Mouse (Mus musculus): Measurements from ENCODE around the gene Tstd1. TPM values are rescaled to one million over a fixed set of nuclear protein-coding genes. Genes with fewer than 3 reads are reported as not detected.

Gene Tstd1
- total and polyA plus RNA-seq, 3 experiments: 0.50 to 1.4 TPM; not detected in 1

DNA sequence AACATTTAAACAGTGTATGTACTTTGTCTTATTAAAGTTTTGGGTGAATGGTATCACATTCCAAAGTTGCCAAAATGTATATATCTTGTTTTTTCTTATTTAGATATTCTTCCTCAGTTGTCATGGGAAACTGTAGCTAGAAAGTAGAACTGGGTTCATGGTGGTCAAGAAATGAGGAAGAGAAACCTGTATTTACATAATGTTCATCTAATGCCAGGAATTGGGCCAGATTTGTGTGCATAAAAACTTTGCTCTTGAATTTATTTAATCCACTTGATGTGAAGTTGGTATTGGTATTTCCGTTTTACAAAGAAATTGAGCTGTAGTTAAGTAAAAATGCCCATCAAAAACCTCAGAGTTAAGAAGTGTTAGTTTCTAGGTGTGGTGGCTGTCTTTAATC is 8.4 kb upstream of the Tstd1 start:
- peak; percentile 41 for DNase-seq (ENCODE audit: low read depth, low spot score)
- Histone ChIP-seq H3K36me3 (ENCODE audit: control insufficient read depth in 1 of 2, insufficient read depth in 2 of 2, low read length in 2 of 2) (peaks cover 0 to 12% of the 10 kb centered on the region in 2 experiments; a peak in 2 of 4 replicates), H3K27ac (ENCODE audit: control insufficient read depth, low read depth, low read length) (no peak overlapping the region), H3K4me1 (ENCODE audit: control insufficient read depth in 1 of 2, insufficient read depth in 2 of 2, low read length in 2 of 2) (0 out of 4 replicates have a peak, but pooled peaks cover 0 to 6% of the 10 kb centered on the region in 2 experiments), H3K27me3 (ENCODE audit: control insufficient read depth in 1 of 2, insufficient read depth in 2 of 2, low read length in 2 of 2) (no peaks in the 10 kb centered on the region), H3K79me2 (ENCODE audit: control insufficient read depth, insufficient read depth, low read length, poor library complexity) (peaks cover 30% of the 10 kb centered on the region), H3K4me3 (ENCODE audit: control insufficient read depth in 1 of 2, insufficient read depth in 1 of 2, low read depth in 2 of 2, low read length in 2 of 2) (no peak overlapping the region), H3K9ac (ENCODE audit: control insufficient read depth, low read depth, low read length, poor library complexity, severe bottlenecking) (no peak overlapping the region), H3K9me3 (replicated peaks; ENCODE audit: insufficient read depth, low read length) (no peaks in the 10 kb centered on the region)
- TF ChIP-seq BHLHE40 (IDR thresholded peaks at IDR 0.05; ENCODE audit: borderline replicate concordance, low read depth, low read length) (no peak), CHD2 (IDR thresholded peaks at IDR 0.05; ENCODE audit: low read length) (no peak), EP300 (IDR thresholded peaks at IDR 0.05; ENCODE audit: low read depth in 1 of 2, low read length in 2 of 2) (no peak), GABPA (IDR thresholded peaks at IDR 0.05; ENCODE audit: low read depth, low read length) (no peak), CHD1 (IDR thresholded peaks at IDR 0.05; ENCODE audit: low read depth, low read length) (no peak), ZKSCAN1 (IDR thresholded peaks at IDR 0.05; ENCODE audit: low read depth, low read length) (no peak), ELF1 (IDR thresholded peaks at IDR 0.05; ENCODE audit: low read depth, low read length) (no peak), MAFK (IDR thresholded peaks at IDR 0.05; ENCODE audit: borderline replicate concordance, low read depth, low read length) (no peak), POLR2A (IDR thresholded peaks at IDR 0.05; ENCODE audit: control insufficient read depth in 1 of 2, insufficient read depth in 1 of 2, low read depth in 1 of 2, low read length in 2 of 2, poor library complexity in 1 of 2) (no peak), E2F4 (IDR thresholded peaks at IDR 0.05; ENCODE audit: borderline replicate concordance, low read depth, low read length) (no peak), KAT2A (conservative IDR thresholded peaks at IDR 0.05; ENCODE audit: low read depth, low read length) (no peak), HCFC1 (IDR thresholded peaks at IDR 0.05; ENCODE audit: low read depth, low read length) (no peak), CTCF (IDR thresholded peaks at IDR 0.05 in 2 of 3, conservative IDR thresholded peaks at IDR 0.05 in 1 of 3; ENCODE audit: control insufficient read depth in 1 of 3, insufficient read depth in 1 of 3, low read depth in 2 of 3, low read length in 3 of 3, poor library complexity in 1 of 3, severe bottlenecking in 1 of 3) (no peak), MAZ (IDR thresholded peaks at IDR 0.05; ENCODE audit: low read depth, low read length) (no peak), TBP (IDR thresholded peaks at IDR 0.05; ENCODE audit: low read depth, low read length) (no peak), ZC3H11A (IDR thresholded peaks at IDR 0.05; ENCODE audit: low read depth, low read length) (no peak), MYB (IDR thresholded peaks at IDR 0.05; ENCODE audit: low read depth, low read length) (no peak), ZNF384 (IDR thresholded peaks at IDR 0.05; ENCODE audit: low read depth, low read length) (no peak)

GRCm38 (mm10) chr1:171410947-171411484 is 7.7 kb upstream of the Tstd1 start, which contains the start of gene Usf1:
Gene Usf1, plus strand, starts transcription at chr1:171411313.
- DNase-seq (ENCODE audit: low read depth, low spot score): peak; percentile 97
- peak; percentile 24; the same call in 1 of the 2 replicates for TF ChIP-seq MYB (IDR thresholded peaks at IDR 0.05; ENCODE audit: low read depth, low read length)
- TF ChIP-seq GABPA (IDR thresholded peaks at IDR 0.05; ENCODE audit: low read depth, low read length): no peak
- TF ChIP-seq CHD2 (IDR thresholded peaks at IDR 0.05; ENCODE audit: low read length): no peak
- TF ChIP-seq POLR2AphosphoS2 (IDR thresholded peaks at IDR 0.05; ENCODE audit: low read length): peak; percentile 70; the same call in 1 of the 2 replicates
- peak; percentile 83 for TF ChIP-seq NRF1 (IDR thresholded peaks at IDR 0.05; ENCODE audit: insufficient read depth, low read depth, low read length, poor library complexity, severe bottlenecking)
- TF ChIP-seq TBP (IDR thresholded peaks at IDR 0.05; ENCODE audit: low read depth, low read length): peak; percentile 62; the same call in 1 of the 2 replicates
- peak; percentile 96 for TF ChIP-seq HCFC1 (IDR thresholded peaks at IDR 0.05; ENCODE audit: low read depth, low read length)
- TF ChIP-seq E2F4 (IDR thresholded peaks at IDR 0.05; ENCODE audit: borderline replicate concordance, low read depth, low read length): no peak
- peak; percentile 63 to 66; a peak in 3 of 4 replicates for TF ChIP-seq POLR2A (IDR thresholded peaks at IDR 0.05; ENCODE audit: control insufficient read depth in 1 of 2, insufficient read depth in 1 of 2, low read depth in 1 of 2, low read length in 2 of 2, poor library complexity in 1 of 2)
- TF ChIP-seq SIN3A (IDR thresholded peaks at IDR 0.05; ENCODE audit: low read length): peak; percentile 60; the same call in 1 of the 2 replicates
- no peak for TF ChIP-seq ZKSCAN1 (IDR thresholded peaks at IDR 0.05; ENCODE audit: low read depth, low read length)
- no peak for TF ChIP-seq ZC3H11A (IDR thresholded peaks at IDR 0.05; ENCODE audit: low read depth, low read length)
- TF ChIP-seq MAFK (IDR thresholded peaks at IDR 0.05; ENCODE audit: borderline replicate concordance, low read depth, low read length): no peak
- no peak for TF ChIP-seq UBTF (IDR thresholded peaks at IDR 0.05; ENCODE audit: borderline replicate concordance, insufficient read depth, low read depth, low read length)
- TF ChIP-seq NELFE (IDR thresholded peaks at IDR 0.05; ENCODE audit: low read depth, low read length): peak; percentile 75; the same call in 1 of the 2 replicates
- TF ChIP-seq KAT2A (conservative IDR thresholded peaks at IDR 0.05; ENCODE audit: low read depth, low read length): peak; percentile 88
- TF ChIP-seq MAZ (IDR thresholded peaks at IDR 0.05; ENCODE audit: low read depth, low read length): peak; percentile 22; the same call in 1 of the 2 replicates
- TF ChIP-seq TCF12 (IDR thresholded peaks at IDR 0.05; ENCODE audit: low read depth, low read length): peak; percentile 74
- TF ChIP-seq JUND (IDR thresholded peaks at IDR 0.05; ENCODE audit: low read depth, low read length): no peak
- TF ChIP-seq SMC3 (IDR thresholded peaks at IDR 0.05; ENCODE audit: low read depth, low read length): no peak
- TF ChIP-seq ZMIZ1 (IDR thresholded peaks at IDR 0.05; ENCODE audit: low read depth, low read length): 0 out of 2 replicates have a peak, but pooled peaks have one; percentile 51
- no peak for TF ChIP-seq RAD21 (IDR thresholded peaks at IDR 0.05; ENCODE audit: low read depth, low read length)

More at GRCm38 (mm10) chr1:171410947-171411484, 7.7 kb upstream of the Tstd1 start, which contains the start of gene Usf1:
- Histone ChIP-seq H3K36me3 (ENCODE audit: control insufficient read depth in 1 of 2, insufficient read depth in 2 of 2, low read length in 2 of 2) (peaks cover 0 to 12% of the 10 kb centered on the region in 2 experiments; a peak in 2 of 4 replicates), H3K9ac (ENCODE audit: control insufficient read depth, low read depth, low read length, poor library complexity, severe bottlenecking) (peak within 1 kb of the TSS; percentile 90), H3K4me3 (ENCODE audit: control insufficient read depth in 1 of 2, insufficient read depth in 1 of 2, low read depth in 2 of 2, low read length in 2 of 2) (peak within 1 kb of the TSS; percentile 66 to 95), H3K9me3 (replicated peaks; ENCODE audit: insufficient read depth, low read length) (no peaks in the 10 kb centered on the region), H3K27me3 (ENCODE audit: control insufficient read depth in 1 of 2, insufficient read depth in 2 of 2, low read length in 2 of 2) (no peaks in the 10 kb centered on the region), H3K79me2 (ENCODE audit: control insufficient read depth, insufficient read depth, low read length, poor library complexity) (peaks cover 30% of the 10 kb centered on the region), H3K4me1 (ENCODE audit: control insufficient read depth in 1 of 2, insufficient read depth in 2 of 2, low read length in 2 of 2) (0 out of 4 replicates have a peak, but pooled peaks cover 0 to 6% of the 10 kb centered on the region in 2 experiments), H3K27ac (ENCODE audit: control insufficient read depth, low read depth, low read length) (peak within 1 kb of the TSS; percentile 95)
